Mouse (Mus musculus): Measurements from ENCODE around the gene Ifna1. TPM values are rescaled to one million over a fixed set of nuclear protein-coding genes. Genes with fewer than 3 reads are reported as not detected.

Ifna1 gene
- polyA plus RNA-seq, 1 experiment from 2014 or later: not detected

Other genes starting within 250 kb of the Ifna1 start
- not detected in 3 replicates for gene Ifna12, start 246.7 kb upstream of the Ifna1 start, polyA plus RNA-seq (2018)
- gene C87499, start 215.7 kb upstream of the Ifna1 start, polyA plus RNA-seq (2018): not detected in 3 replicates
- not detected in 3 replicates for gene Ifna13, start 205.6 kb upstream of the Ifna1 start, polyA plus RNA-seq (2018)
- not detected in 3 replicates for gene Ifna16, start 173.2 kb upstream of the Ifna1 start, polyA plus RNA-seq (2018)
- gene Ifna2, start 166.2 kb upstream of the Ifna1 start, polyA plus RNA-seq (2018): not detected in 3 replicates
- not detected in 3 replicates for gene Ifnab, start 158.7 kb upstream of the Ifna1 start, polyA plus RNA-seq (2018)
- gene Gm26566, start 128.3 kb upstream of the Ifna1 start, polyA plus RNA-seq (2018): 0.47 TPM in 1 of 3 replicates, not detected in the others
- 50.3 to 101 TPM (median 75.4 TPM) in 3 replicates for gene Klhl9, start 127.6 kb upstream of the Ifna1 start, polyA plus RNA-seq (2018)
- not detected in 3 replicates for gene Gm13271, start 95.2 kb upstream of the Ifna1 start, polyA plus RNA-seq (2018)
- not detected in 3 replicates for gene Gm13283, start 90.0 kb upstream of the Ifna1 start, polyA plus RNA-seq (2018)
- not detected in 3 replicates for gene Gm13290, start 76.3 kb upstream of the Ifna1 start, polyA plus RNA-seq (2018)
- not detected in 3 replicates for gene Gm13289, start 73.2 kb upstream of the Ifna1 start, polyA plus RNA-seq (2018)
- gene Gm13272, start 70.2 kb upstream of the Ifna1 start, polyA plus RNA-seq (2018): not detected in 3 replicates
- gene Ifnz, start 68.0 kb upstream of the Ifna1 start, polyA plus RNA-seq (2018): not detected in 3 replicates
- not detected in 3 replicates for gene Gm13276, start 64.4 kb upstream of the Ifna1 start, polyA plus RNA-seq (2018)
- not detected in 3 replicates for gene Gm13277, start 61.5 kb upstream of the Ifna1 start, polyA plus RNA-seq (2018)
- not detected in 3 replicates for gene Gm13278, start 58.5 kb upstream of the Ifna1 start, polyA plus RNA-seq (2018)
- gene Gm13275, start 55.6 kb upstream of the Ifna1 start, polyA plus RNA-seq (2018): not detected in 3 replicates
- not detected in 3 replicates for gene Gm13279, start 52.7 kb upstream of the Ifna1 start, polyA plus RNA-seq (2018)
- gene Gm13285, start 50.4 kb upstream of the Ifna1 start, polyA plus RNA-seq (2018): not detected in 3 replicates
- not detected in 3 replicates for gene Gm13287, start 46.8 kb upstream of the Ifna1 start, polyA plus RNA-seq (2018)
- not detected in 3 replicates for gene Gm13288, start 44.6 kb upstream of the Ifna1 start, polyA plus RNA-seq (2018)
- gene Ifna7, start 33.9 kb upstream of the Ifna1 start, polyA plus RNA-seq (2018): not detected in 3 replicates
- not detected in 3 replicates for gene Ifna11, start 30.1 kb upstream of the Ifna1 start, polyA plus RNA-seq (2018)
- not detected in 3 replicates for gene Ifna6, start 22.7 kb upstream of the Ifna1 start, polyA plus RNA-seq (2018)
- gene Ifna5, start 14.6 kb upstream of the Ifna1 start, polyA plus RNA-seq (2018): not detected in 3 replicates
- gene Ifna4, start 8.2 kb upstream of the Ifna1 start, polyA plus RNA-seq (2018): not detected in 3 replicates
- not detected in 3 replicates for gene Ifne, start 30.1 kb downstream of the Ifna1 start, polyA plus RNA-seq (2018)

Data from macrophage (primary cell).